Mouse (Mus musculus) cerebellum, adult 9-10 months (tissue): ENCODE data around the gene Myh10.

Experiments used
- DNase-seq: peaks from one replicate; pipeline ENCODE4 v3.0.0; 2022

Myh10 gene

DNA sequence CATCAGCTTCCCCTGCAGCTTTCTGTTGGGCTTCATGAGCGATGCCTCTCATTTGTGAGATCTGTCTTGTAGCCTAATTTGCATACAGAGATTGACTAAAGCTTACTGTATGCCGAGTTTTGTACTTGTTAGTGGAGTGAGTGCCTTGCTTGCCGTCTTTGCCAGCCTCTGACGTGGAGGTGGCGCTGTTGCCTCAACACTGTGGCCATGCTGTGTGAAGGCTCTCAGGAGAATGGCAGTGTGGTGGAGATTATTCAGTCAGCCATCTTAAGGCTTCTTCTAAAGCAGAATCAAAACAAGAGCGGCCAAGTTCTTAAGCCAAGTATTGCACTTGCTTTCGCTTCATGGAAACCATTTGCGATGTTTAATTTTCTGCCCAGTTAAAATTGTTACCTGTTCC, 59.6 kb downstream of the Myh10 start:
- no peak for DNase-seq

DNA sequence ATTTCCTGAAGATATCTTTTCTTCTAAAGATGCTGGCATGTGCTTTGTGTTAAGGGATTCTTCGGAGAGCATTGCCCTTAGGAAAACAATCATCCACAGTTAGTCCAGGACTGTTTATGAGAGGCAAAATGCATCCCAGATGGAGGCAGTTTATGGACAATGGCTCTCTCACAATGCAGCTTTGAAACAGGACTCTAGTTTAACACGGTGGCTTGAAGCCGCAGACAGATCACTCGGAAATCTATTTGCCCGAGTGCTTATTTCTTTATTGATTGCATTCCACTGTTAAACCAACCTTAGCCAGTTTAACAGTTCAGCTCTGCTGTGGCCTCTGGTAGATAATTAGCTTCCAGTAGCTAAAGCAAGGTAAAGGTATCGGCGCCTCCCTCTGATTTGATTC, 62.9 kb downstream of the Myh10 start:
- no peak for DNase-seq

DNA sequence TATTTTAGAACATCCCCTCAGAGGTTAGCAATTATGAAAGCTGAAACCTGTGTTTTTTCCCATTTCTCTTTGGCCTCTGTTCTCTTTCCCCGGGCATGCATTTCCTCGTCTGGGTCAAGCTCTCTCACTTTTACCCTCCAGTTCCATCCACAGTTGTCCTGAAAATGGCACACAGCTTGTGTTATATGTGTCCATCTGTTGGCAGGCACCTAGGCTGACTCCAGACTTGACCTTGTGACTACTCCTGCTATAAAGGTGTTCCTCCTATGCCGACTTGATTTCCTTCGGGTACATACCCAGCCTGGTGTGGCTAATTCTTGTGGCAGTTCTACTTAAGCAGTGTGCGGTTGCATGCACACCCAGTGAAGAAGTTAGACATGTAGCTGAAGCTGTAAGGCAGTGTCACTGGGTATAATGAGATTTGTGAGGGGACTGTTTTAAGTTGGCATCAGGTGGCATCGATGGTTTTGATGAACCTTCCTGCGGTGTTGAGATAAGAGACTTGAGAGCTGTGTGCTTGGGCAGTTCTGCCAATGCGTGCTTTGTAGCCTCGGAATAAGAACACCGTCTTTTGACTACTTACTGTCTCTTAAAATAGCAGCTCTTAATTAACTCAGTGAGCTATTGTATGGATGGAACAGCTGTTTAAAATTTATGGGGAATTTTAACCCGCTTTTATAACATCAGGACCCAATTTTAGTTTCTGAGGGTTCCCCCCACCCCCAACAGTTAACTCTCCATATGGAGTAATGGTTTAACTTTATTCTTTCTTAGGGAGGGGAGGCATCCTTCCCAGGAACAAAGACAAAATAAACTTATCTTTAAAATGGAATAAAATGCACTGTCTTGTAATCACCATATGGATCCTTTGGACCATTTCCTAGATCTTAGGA, 65.3 kb downstream of the Myh10 start:
- DNase-seq: peak; percentile 81

DNA sequence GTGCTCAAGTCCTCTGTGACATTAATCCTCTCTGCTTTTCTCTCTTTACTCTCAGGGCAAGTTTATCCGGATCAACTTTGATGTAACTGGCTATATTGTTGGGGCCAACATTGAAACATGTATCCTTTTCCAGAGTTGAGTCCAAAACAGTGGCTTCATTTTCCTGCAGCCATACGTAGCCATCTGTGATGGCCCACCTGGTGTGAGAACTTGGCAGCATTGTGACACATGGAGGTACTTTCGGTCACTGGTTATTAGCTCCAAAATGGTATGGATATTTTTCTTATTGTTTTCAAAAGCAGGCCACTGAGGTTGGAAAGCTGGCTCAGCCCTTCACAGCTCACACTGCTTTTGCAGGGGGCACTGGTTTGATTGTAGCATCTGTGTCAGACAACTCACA, 68.3 kb downstream of the Myh10 start:
- DNase-seq: peak; percentile 93

DNA sequence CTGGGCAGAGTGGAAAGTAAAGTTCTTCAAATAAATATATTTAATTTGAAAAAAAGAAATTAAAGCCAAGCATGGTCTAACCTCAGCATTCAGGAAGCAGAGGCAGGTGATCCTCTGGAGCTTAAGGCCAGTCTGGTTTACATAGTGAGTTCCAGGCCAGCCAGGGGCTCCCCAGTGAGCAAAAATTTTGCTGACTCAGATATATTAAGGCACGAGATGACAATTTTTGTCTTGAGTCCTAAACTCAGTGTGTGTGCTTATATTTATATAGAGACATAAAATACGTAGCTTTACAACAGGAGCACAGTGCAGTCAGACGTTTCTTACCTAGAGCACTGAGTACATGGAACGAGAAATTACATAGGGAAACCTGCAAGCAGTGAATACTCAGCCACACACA, 69.8 kb downstream of the Myh10 start:
- DNase-seq: no peak

DNA sequence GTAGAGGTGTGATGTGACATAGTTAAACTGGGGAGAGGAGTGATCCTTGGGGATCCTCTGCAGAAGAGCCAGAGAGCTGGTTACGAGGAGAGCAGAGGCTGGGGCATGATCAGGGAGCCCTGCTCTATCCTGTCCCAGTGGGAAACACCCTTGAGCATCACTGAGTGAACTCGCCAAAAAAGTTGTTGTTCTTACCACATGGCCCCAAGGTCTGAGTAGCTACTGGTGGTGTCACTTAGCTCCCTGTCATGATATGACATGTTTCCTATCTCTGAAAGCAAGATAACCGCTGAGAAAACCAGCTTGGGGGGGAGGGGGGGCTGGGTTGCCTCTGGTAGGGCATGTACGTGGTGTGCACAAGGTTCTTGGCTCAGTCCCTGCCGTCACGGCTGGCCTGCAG, 70.3 kb downstream of the Myh10 start:
- peak; percentile 38 for DNase-seq

DNA sequence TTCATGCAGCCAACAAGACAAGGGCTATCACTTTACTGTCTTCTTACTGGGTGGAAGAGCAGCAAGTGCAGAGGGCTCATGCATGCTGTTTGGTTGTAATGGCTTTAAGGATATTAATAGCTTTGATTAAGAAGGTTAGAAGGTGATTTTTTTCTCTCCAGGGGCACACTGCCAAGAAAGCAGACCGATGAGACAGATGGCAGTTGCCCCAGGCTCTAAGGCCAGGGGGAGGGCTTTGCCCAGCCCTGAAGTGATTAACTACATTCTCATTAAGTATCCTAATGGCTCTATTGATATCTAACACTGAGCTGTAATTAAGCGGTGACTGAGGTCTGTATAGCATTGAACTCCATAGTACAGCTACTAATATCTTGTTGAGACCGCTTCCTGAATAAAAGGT, 73.3 kb downstream of the Myh10 start:
- peak; percentile 96 for DNase-seq

DNA sequence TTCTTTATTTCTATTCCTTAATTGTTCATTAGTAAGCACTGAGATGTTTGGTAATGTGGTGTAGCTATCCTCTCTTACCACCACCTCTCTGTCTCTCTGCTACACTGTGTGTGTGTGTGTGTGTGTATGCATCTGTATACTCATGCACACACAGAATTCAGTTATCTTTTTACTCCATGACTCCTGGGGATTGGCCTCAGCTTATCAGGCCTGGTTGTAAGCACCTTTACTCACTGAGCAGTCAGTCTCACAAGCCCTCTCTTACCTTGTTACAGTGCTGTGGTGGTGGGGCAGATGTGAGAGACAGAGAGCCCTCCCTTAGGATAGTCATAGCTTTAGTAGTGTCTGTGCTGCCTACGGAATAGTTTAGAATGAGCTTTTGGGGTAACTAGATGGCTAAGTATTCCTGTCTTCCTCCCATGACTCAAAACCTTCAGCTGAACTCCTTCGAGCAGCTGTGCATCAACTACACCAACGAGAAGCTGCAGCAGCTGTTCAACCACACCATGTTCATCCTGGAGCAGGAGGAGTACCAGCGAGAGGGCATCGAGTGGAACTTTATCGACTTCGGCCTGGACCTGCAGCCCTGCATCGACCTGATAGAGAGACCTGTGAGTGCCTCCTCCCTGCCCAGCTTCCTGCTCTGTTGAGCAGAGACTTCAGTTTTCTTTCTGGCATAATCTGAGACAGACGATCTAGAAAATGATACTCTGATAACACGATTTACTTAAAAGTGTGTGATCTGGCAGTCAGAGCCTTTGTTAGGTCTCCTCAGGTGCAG, 76.6 kb downstream of the Myh10 start:
- no peak for DNase-seq

DNA sequence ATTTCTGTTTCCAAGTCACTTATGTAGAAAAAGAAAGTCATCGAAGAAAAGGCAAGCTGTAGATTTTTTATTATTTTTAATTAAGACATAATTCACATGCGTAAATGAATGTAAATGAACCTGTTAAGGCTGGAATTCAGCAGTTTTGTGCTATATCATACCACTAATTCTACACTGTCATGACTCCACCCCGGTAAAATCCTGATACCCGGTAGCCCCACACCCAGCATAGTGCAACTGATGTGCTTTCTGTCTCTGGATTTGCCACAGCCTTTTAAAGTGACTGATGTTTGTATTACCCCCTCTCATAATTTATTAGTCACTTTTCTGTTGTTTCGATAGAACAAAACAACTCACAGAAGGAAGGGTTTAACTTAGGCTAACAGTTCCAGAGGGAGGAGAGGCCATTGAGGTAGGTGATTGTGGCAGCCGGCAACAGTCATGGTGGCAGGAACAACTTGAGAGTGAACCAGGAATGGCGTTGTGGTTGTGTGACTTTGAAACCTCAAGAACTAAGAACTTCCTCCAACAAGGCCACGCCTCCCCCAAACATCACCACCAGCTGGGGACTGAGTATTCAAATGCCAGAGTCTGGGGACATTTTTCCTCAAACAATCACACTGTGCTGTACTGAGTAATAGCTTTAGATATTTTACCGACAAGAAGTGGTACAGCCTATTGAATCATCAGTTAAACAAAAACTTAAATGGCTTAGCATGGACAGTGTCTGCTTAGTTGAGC, 78.6 kb downstream of the Myh10 start:
- DNase-seq: no peak

DNA sequence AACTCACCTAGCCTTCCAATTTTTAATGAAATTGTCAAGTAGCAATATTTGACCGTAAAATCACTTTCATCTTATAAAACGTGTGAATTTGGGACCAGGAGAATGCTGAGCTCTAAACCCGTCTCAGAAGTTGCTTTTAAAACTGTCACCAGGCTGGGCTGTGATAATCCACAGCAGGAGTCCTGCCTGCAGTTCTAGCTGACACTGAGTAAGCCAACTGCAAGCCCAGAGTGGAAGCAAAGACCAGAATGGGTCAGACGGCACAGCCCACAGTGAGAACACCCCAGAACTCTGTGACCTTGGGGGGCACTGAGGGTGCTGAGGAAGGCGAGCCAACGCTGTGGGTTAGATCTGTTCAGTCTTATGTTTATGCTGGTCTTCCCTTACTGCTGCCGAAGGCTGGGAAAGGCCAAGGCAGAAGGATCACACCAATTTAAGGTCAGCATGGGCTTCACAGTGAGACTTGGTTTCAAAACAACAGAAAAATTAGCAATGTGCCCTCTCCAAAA, 84.8 kb downstream of the Myh10 start:
- peak; percentile 53 for DNase-seq

DNA sequence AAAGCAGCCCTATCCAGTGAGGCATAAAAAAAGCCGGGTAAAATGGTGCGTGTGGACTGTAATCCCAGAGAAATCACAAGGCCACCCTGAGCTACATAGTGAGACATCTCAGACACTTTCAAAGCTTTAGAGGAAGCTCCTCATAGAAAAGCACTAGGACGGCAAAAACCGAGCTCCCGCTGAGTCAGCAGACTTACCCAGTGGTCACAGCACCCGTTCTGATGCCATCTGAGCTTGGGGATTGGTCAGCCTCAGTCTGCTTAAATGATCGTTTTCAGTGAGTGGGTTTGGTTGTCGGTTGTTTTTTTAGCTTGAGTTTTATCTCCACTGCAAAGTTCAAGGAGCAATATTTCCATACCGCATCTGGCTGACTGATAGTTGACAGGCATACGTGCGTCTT, 86.6 kb downstream of the Myh10 start:
- DNase-seq: no peak

DNA sequence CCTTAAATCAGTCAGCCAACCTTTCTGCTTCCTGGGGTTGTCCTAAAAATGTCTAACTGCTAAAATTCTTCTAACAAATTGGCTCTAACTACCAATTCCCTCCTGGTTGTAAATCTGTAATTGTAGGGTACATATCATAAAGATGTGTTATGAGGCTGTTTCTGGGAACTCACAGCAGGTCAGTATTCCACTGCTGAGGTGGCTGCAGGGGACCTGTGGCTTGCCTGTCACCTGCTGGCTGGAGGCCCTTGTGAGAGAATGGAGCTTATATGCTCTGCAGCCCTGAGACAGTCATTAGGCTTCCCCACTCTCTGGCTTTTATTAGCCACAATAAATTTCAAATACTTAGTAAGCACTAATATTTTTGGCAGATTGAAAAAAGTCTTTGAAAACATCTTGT, 87.5 kb downstream of the Myh10 start:
- peak; percentile 57 for DNase-seq

DNA sequence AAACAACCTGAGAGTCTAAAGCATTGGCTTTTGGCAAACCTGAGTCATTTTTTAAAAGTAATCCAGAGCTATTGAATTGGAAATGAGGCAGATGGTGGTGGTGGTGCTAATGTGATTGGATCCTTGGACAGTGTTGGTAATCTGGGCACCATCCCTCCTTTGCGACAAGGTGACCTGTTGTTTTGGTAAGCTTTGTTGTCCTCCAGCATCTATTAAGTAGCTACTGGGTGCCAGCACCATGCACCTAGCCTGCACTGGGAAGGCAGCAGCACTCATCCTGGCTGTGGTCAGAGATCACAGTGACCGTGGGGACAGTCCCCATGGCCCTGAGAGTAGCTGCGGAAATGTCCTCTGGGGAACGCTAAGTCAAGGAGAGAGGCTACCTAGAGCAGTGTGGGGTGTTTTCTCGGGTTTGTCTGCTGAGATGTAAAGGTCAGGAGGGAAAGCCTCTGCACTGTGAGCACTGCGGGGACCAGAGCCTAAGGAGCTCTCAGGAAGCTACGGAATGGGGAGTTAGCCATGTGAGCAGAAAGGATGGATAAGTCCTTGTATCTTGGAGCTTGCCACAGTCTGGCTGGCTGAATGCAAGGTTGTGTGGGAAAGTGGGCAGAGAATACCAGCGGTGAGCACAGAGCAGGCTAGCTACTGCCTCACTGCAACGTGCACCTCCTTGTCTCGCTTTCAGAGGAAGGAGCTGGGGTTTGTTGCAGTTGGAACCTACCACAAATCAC, 88.5 kb downstream of the Myh10 start:
- DNase-seq: peak; percentile 55

DNA sequence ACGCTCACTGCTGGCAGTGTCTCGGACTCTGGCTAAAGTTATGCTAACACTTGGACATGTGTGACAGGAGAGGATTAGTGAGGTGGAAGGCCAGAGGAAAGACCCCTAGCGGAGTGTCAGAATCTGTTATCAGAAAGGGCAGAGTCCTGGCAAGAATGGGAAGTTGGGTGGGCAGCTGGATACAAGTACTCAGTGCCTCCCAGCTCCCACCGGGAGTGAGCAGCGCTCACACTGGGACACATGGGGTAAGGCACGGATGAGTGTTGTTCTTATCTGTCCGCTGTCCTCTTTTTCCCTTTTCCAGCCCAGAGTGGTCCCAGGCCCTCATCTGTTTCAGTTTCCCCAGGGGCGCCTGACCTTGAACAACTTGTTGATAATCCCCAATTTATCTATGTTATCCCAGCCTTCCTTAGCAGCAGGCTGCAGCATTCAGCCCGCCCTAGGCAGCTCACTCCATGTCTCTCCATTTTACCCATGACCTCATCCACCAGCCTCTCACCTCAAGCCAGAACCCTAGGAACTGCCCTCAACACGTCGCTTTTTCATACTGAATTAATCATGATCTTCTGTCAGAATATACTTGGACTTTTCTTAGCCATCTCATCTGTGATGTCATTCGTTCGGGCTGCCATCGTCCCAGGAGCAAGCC, 89.2 kb downstream of the Myh10 start:
- DNase-seq: peak; percentile 36

DNA sequence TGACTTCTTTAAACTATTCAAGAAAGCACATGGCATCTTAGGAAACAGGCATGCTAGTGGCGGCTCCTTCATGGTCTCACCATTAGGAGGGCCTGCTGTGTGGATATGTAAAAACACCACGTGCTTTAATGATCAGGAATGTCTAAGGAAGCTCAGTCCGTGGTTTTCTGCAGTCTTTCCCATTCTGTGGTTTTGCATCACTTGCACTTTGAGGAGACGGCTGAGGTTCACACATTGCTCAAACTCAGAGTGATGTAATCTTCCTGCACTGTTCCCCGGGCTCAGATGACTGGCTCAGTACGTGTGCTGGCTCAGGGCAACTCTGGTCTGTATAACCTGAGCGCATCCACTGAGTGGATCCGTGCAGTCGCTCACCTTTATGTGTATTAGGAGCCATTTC, 91.0 kb downstream of the Myh10 start:
- DNase-seq: no peak

DNA sequence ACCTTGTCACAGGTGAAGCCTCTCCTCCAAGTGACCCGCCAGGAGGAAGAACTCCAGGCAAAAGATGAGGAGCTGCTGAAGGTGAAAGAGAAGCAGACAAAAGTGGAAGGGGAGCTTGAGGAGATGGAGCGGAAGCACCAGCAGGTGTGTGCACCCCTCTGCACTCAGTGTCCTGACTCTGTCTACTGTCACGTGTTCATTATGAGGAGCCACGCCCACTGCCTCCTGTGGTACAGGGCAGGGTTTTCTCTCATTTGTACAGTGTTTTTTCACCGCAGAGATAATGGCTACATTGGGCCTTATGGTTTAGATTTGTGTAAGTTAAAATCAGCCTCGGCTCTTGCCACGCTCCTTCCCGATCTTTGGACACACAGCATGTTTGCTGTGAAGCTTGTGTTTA, 94.5 kb downstream of the Myh10 start:
- no peak for DNase-seq

DNA sequence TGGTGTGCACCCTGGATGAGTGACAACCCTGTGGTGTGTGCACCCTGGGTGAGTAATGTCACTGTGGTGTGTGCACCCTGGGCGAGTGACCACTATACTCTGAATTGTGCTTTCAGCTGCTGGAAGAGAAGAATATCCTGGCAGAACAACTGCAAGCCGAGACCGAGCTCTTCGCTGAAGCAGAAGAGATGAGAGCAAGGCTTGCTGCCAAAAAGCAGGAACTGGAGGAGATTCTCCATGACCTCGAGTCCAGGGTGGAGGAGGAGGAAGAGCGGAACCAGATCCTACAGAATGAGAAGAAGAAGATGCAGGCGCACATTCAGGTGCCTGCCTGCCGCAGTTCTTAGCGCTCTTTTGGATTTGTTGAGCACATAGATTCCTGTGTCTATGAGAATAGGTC, 95.9 kb downstream of the Myh10 start:
- peak; percentile 68 for DNase-seq

DNA sequence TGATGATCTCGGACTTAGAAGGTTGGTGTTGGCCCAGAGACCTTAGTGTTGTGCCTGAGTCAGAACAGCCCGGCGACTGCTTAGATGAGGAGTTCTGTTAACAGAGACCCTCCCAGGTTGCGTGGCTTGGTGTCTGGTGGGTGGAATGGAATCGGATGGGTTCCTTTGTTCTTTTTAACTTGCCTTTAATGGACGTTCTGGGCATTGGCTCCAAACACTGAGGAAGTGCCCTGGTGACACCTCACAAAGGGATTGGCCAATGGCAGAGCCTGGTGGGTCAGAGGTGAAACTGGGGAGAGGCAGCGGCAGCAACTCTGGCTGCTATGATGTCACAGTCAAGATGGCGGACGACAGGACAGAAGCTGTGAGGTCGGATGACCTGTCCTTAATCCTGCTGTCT, 99.4 kb downstream of the Myh10 start:
- no peak for DNase-seq

DNA sequence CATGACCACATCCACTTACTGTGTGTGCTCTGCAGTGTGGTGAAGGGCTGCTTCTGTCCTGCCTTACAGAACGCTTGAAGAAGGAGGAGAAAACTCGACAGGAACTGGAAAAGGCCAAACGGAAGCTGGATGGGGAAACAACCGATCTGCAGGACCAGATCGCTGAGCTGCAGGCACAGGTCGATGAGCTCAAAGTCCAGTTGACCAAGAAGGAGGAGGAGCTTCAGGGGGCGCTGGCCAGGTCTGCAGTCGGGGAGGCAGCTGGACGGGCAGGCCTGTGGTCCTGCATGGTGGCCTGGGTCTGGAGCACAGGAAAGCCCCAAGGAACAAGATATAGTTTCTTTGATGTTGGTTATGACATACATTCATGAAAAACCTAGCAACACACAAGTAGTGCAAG, 100.4 kb downstream of the Myh10 start:
- no peak for DNase-seq

DNA sequence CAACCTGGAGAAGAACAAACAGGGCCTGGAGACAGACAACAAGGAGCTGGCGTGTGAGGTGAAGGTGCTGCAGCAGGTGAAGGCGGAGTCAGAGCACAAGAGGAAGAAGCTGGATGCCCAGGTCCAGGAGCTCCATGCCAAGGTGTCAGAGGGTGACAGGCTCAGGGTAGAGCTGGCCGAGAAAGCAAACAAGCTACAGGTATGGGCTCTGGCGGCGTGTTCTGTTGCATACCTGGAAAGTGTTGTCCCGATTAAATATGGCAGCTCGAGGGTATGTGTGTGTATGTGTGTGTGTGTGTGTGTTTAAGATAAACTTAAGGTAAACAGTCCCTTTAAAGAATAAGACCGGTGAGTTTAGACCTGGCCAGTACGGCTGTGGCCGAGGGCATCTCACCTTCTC, 106.9 kb downstream of the Myh10 start:
- DNase-seq: no peak

DNA sequence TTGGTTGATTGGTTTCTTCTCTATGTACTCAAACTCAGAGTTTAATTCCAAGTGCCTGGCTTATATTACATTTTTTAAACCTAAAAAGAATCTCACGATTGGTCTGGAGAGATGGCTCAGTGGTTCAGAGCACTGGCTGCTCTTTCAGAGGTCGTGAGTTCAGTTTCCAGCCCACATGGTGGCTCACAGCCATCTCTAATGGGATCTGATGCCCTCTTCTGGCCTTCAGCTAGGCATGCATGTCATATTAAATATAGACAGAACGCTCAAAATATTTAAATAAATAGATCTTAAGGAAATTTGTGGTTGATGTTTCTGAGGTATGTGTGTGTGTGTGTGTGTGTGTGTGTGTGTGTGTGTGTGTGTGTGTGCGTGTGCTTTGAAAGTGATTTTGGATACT, 113.8 kb downstream of the Myh10 start:
- DNase-seq: peak; percentile 65

DNA sequence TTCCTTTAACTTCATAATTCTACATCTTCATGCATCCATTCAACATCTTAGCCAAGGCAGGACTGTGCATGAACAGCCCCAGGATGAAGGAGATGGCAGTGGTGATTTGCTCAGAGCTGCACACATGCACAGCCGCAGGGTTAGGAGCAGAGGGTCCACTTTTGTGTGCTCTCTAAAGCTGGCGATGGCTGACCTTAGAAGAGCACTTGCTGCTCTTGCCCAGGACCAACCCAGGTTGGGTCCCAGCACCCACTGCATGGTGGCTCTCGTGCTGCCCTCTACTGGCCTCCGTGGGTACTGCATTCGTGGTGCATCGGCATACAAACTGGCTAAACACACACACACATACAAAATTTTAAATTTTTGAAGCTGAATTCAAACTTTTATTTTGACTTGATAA, 116.4 kb downstream of the Myh10 start:
- peak; percentile 82 for DNase-seq
